Mouse (Mus musculus): ENCODE data around the gene Rab27a.

DNA sequence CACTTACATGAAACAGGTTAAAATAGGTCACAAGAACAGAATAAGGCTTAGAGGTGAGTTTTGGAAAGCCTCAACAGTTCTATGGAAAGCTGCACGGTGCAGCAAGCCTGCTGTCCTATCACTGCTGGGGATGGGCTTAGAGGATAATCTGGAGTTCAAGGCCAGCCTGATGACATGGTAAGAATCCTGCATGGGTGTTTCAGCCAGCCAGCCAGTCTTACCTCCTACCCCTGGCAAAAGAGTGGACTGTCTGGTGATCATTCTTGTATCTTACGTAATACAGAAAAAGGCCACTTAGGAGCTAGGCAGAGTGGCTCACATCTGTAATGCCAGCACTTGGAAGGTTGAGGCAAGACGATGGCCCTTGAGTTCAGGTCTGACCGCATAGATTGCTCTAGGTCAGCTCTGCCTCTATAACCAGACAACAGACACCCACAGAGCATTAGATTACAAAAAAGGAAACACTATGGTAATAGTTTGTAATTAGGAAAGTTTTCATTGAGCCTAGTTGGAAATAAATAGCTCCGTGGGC is 24.0 kb upstream of the Rab27a start:
- TF ChIP-seq CTCF (IDR thresholded peaks at IDR 0.05; ENCODE audit: insufficient read depth, low read length) (no peak), POLR2A (IDR thresholded peaks at IDR 0.05; ENCODE audit: borderline replicate concordance, extremely low read depth, low read depth, low read length) (no peak)
